Mouse (Mus musculus) cerebellum, adult 11 months (tissue): ENCODE data around the gene Rinl.

Source experiments
- DNase-seq: peaks from one replicate; pipeline ENCODE4 v3.0.0; 2022

The Rinl gene

DNA sequence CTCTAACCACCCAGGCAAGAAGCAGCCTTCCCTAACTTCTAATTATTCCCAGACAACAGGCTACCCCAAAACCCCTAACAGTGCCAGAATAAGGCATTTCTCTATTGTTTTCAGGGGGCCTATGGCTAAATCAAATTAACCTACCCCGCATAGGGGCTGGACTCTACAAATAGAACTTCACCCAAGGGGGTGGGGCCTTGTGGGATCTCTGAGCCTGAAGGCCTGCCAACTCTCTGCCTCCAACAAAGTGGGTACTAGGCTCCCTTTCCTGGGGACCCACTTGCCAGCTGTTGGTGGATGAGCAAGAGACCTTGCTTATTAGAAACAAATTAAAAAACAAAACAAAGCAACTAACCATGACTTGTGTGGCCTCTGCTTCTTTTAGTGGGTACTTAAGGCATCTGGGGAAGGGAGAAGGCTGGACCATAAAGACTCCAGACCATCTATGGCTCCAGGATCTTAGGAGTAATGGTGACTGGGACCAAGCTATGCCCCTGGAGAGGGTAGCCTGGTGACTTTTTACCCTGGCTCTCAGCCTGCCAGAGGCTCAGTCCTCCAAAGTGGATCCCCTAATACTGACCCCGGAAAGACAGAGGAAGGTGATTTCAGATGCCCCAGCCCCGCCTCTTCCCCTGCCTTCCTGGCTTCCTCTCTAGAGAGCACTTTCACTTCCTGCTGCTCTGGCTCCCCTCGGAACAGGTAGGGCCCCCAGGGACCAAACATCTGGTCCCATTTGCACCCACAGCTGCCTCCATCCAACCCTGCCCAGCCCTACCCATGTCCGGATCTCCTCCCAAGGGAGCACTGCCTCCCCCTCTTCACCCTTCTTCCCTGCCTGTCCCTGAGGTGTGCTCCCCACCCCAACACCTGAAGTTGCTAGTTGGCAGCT, at the start of gene Rinl:
Gene Rinl, plus strand, starts transcription at position 663 of the 889 bp plus-strand sequence.
- DNase-seq: no peak

DNA sequence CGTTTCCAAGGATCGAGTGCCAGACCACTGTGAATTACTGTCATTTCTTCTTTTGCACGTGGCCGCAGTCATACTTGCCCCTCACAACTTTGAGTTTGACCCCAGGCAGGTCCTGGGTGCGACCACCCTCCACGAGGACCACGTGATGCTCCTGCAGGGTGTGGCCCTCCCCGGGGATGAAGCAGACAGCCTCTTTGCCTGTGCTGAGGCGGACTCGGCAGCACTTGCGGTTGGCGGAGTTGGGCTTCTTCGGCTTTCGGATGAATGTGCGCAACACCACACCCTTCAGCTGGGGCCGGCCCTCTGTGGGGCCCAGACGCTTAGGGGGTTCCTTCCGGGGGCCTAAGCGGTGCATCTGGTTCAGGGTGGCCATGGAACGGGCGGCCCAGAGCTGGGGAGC, 48.9 kb upstream of the Rinl start:
- DNase-seq: no peak

DNA sequence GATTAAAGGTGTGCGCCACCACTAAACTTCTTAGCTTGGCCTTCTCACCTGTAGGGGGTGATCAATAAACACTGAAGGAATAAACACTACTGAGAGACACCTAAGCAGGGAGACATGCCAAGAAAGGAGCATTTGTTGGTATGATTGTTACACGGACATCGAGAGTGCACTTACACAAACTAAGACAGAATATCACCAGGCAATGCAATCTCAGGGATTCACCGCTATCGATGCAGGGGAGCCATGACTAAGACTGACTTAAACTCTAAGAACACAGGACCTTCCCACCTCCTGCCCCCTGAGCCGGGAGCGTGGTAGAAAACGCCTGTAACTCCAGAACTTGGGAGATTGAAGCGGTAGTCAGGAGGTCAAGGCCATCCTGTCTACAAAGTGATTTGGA, 47.8 kb upstream of the Rinl start:
- no peak for DNase-seq

DNA sequence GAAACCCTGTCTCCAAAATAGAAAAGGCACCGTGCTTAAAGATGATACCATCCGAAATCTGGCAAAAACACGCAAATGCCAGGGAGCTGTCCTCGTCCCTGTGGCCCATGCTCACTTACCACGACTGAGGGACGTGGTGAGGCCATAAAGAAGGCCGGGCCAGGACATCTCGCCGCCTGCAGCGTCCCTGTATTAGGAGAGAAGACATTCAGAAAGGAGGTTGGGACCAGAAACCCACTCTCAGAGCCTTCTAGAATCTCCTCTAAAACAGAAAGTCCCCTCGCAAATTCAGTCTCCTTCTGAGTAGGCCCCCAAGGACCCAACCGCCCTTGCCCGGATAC, 47.4 kb upstream of the Rinl start:
- DNase-seq: no peak

DNA sequence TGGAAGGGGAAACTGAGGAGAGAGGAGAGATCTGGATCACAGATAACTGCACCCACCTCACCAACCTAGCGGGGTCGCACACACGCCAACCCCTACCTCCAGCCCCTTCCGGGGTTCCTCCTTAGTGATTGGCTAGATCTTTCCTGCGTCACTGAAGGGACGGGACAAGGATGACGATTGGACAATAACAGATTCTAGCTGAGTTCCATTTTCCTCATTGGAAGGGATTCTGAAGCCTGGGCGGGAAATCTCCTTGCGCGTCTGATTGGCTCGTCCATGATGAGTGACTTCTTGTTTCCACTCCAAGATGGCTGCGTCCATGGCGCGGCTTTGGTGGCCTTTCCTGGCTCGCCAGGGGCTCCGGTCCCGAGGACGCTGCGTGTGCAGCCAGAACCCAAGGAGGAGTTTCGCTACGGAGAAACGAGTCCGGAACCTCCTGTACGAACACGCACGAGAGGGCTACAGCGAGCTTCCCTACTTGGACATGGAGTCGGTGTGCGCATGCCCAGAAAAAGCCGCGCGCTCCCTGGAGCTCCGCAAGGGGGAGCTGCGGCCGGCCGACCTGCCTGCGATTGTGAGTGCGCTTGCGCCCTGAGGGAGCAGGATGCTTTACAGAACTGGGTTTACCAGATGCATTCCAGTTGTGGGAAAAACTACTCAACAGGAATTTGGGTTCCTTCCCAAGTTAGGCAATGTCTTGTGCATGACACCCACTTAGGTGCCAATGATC, 46.9 kb upstream of the Rinl start, which contains the start of the genes Mrps12 and Sars2:
Gene Mrps12, minus strand, starts transcription at position 112 of the 730 bp plus-strand sequence.
Gene Sars2, plus strand, starts transcription at position 284 of the 730 bp plus-strand sequence.
- DNase-seq: peak; percentile 94

DNA sequence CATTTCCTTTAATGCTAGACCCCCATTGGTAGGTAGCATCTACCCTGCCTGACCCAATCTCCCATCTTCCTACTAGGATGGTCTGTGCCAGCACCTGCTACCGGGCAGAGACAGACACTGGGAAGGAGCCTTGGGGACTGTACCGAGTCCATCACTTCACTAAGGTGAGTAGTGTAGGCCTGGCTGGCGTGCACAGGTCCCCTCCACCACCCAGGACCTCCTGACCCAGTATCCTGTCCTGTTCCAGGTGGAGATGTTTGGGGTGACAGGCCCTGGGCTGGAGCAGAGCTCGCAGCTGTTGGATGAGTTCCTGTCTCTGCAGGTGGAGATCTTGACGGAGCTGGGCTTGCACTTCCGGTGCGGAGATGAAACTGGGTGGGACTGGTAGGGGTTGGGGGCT, 38.8 kb upstream of the Rinl start:
- no peak for DNase-seq

DNA sequence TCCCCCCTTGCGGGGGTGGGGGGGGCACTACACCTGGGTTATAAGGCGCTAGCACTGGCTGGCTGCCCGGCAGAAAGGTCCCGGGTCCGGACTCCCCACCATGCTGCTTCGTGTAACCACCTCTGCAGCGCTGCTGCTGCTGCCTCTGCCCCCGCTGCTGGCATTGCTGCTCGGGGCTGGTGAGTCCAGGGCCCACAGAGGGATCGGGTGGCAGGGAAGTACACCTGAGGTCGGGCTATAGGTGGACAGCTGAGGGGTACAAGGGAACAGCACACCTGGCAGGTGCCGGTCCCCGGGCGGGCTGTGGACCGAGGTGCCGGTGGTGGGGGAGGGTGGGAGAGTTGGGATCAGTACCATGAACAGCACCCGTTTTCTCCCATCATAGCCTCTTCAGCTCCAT, 32.7 kb upstream of the Rinl start, which contains the start of gene Ccer2:
Gene Ccer2, plus strand, starts transcription at position 96 of the 400 bp plus-strand sequence.
- no peak for DNase-seq

DNA sequence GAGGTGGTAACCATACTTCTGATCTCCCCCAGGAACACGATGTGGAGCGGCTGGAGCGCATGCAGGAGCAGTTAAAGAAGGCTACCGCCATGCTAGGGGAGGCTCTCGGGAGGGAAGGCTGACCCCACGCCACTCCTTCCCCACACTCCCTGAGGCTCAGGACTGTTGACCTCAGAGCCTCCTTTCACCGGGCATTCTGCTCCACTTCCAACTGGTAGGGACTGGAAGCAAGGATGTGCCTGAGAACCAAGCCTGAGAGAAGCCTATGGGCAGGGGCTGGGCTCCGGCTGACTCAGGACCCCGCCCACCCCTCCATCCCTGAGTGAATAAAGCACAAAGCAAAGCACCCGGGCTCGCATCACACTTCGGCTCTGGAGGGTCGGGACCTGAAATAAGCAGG, 30.1 kb upstream of the Rinl start:
- no peak for DNase-seq

DNA sequence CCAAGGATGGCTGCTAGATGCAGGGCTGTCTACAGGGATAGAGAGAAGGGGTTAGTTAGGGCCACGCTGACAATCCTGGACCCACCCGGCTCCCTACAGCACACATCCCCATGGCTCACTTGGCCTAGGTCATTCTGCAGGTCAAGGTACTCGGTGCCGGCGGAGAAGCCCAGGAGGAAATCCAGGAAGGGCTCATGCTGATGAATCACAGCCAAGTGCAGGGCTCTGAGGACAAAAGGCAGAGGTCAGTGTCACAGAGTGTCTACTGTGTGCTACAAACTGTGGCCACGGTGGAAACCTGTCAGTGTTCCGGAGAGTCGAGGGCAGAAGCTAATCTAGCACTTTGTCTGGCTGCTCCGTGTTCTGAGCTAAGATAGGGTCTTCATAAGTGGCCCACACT, 26.9 kb upstream of the Rinl start:
- no peak for DNase-seq

DNA sequence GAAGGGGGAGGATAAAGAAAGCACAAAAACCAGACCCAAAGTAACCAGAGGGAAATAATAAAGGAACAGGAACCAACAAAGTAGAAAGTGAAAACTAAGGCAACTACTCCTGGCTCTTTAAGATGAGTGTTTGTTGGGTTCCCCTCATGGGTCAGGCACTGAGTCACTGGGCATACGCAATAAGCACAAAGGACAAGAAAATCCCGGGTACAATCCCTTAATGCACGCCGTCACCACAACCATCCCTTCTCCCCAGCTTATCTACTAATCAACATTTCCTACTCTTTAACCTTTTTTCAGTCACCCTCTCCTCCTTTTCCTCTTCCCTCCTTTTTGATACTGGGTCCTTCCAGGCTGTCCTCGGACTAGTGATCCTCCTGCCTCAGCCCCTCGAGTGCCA, 23.6 kb upstream of the Rinl start:
- no peak for DNase-seq

DNA sequence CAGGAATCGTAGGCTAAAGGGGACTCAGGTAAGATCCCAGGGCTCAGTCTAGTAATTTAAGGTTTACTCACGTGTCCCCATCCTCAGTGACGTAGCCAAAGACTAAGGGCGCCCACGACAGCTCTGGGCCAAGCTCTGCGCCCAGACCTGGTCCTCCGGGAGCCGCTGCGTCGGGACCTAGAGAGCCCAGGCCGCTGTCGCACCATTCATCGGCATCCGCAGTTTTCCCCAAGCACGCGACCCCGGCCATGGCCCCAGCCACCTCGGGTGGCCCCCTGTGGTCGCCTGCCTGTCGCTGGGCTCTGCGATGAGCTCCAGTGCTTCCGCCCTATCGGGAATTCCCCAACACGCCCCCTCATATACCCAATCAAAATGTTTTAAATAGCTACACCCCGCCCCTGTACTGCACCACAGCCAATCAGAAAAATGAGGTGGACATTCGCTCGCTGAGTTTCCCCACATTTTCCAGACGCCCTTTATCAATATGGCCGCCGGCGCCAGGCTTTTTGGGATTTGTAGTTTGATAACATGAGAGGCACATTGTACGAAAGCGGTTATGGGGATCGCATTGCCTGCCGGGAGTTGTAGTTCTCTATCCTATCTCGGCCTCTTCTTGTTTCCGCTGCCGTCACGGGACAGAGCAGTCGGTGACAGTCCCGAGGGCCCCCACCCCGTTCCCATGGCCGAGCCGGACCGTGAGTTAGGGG, 22.4 kb upstream of the Rinl start, which contains the start of gene Sirt2:
Gene Sirt2, plus strand, starts transcription at position 563 of the 707 bp plus-strand sequence.
- peak; percentile 97 for DNase-seq

DNA sequence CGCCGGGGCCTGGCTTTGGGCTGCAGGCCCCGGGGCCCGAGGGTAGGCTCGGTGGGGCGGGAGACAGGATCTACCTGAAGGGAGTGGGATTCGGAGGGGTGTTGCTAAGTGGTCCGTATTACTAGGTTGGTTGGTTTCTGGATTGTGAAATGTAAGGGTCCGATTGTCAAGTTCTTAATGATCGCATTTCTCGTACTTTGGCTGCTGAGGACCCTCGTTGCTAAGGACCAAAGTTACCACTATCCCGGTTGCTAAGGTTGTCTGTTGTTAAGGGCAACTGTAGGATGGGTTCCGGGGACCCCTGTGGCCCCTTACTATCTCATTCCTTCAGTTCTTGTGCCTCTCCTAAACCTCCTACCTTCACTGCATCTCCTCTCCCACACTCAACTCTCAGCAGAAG, 21.9 kb upstream of the Rinl start:
- DNase-seq: no peak

DNA sequence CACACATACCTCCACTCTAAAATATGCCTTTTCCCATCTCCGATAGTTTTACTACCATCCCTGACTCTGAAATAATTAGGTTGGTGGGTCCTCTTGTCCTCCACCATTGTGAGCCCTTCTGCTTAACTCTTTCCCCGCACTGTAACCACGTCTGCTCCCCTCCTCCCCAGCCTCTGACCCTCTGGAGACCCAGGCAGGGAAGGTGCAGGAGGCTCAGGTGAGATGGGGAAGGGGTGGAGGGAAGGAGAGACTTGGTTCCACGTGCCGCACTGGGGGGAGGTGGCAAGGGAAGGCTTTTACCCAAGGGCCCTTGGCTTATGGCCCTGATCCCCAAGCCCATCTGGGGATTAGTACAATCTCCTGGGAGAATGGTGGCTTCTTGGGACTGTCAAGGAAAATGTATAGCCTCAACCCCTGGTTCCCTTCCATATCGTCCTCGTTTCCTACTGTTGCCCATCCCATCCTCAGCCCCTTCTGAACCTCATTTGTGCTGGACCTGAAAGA, 21.3 kb upstream of the Rinl start, which contains the start of gene Nfkbib:
Gene Nfkbib, minus strand, starts transcription at position 51 of the 504 bp plus-strand sequence.
- DNase-seq: no peak

DNA sequence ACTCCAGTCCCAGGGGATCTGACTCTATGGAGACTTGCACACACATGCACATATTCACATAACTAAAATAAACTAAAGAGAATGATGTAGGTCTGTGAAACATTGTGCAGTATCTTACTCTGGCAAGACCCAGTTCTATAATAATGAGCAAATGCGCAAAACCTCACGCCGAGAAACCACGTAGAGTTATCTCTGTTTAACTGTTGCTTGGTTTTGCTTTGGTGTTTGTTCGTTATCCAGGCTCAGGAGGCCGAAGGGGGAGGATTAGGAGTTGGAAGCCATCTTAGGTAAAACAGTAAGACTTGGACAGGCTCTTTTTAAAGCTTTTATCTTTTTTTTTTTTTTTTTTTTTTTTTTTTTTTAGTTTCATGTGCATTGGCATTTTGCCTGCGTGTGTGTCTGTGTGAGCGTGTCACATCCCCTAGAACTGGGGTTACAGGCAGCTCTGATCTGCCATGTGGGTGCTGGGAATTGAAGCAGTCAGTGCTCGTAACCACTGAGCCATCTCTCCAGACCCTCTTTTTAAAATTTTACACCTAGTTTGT, 19.3 kb upstream of the Rinl start:
- no peak for DNase-seq

DNA sequence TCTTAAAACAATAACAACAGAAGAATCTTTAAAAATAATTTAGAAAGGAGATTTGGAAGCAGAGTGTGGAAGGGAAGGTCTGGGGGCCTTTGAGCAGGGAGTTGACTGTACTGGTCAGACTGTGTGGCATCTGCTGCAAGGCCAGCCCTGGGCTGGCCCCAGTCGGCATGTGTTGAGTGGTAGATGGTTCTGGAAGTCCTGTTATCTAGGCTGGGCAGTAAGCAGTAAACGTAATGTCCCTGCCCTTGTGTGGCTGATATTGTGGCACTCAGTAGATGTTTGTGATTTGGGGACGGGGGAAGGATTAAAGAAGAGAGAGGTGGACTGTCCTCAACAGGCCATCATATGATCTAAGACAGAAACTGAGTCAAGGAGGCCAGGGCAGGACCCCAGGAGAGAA, 18.5 kb upstream of the Rinl start:
- no peak for DNase-seq

DNA sequence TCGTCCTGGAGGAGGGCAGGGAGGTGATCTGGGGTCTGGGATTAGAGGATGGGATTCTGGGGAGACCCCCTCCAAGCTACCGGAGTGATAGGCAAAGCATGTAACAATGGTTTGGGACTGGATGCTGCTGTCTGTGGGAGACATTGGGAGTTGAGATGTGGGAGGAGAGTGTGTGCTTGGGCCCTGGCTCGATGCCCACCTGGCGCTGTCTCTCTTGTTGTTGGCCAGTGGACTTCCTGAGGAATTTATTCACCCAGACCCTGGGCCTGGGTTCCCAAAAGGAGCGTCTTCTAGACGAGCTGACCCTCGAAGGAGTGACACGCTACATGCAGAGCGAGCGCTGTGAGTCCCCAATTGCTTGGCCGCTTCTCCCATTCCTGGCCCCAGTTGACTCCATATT, 16.9 kb upstream of the Rinl start:
- no peak for DNase-seq

DNA sequence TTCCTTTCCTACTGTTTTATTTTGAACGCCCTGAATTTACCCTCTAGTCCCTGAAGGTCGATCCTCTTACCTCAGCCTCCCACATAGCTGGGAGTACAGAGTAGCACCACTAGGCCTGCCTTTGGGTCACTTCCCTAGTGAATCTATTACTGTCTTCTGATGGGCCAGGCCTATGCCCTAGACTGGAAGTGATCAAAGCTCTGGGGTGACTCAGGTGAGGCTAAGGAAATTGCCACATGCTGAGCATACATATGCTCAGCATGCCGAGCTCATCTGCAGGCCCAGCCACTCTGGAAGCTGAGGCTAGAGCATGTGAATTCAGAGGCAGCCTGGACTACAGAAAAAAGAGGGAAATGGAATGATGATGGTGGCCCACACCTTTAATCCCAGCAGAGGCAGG, 15.6 kb upstream of the Rinl start:
- DNase-seq: no peak

DNA sequence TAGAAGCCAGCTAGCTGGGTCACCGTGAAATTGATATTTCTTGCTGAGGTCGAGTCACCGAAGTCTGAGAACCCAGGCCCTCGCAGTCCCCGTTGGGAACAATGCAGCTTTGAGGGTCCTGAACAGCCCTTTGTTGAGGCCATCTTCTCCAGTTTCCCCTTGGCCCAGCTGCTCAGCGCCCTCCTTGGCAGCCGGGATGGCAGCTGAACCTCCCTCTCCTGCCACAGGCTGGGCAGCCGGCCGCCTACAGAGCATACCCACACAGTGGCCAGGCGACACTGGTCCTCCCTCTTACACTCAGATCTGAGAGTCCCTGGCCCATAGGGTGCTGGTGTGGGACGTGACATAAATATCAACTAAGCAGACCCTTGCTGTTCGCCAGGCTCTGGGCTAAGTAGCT, 14.6 kb upstream of the Rinl start:
- DNase-seq: no peak

DNA sequence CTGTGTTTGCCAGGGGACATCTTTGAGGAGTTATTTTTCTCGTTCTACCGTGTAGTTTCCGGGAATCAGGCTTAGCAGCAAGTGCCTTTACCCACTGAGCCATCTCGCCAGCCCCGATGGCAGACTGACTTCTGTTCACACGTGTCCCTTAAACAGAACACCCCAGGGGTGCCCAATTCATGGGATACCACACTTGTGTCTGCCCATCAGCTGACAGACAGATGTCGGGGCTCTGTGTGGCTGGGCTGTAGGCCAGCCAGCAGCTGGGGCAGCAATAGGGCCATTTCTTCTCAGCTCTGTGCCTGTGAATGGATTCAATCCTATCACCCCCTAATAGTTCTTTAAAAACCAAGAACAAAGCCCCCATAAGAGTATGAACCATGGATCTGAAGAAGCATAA, 13.6 kb upstream of the Rinl start:
- no peak for DNase-seq

DNA sequence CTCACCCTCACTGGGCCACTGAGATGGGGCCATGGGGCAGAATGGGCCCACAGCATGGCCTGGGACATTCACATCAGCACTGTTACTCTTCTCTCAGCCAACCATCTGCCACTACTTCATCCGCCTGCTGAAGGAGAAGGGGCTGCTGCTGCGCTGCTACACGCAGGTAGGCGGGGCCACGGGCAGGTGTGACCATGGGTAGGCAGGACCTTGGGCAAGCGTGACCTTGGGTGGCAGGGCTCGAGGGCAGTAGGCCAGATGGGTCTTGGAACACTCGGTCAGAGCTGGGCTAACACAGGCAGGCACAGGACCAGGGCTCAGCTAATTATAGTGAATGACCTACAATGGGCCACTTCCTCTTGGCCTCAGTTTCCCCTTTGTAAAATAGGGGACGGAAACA, 9.9 kb upstream of the Rinl start:
- DNase-seq: no peak

DNA sequence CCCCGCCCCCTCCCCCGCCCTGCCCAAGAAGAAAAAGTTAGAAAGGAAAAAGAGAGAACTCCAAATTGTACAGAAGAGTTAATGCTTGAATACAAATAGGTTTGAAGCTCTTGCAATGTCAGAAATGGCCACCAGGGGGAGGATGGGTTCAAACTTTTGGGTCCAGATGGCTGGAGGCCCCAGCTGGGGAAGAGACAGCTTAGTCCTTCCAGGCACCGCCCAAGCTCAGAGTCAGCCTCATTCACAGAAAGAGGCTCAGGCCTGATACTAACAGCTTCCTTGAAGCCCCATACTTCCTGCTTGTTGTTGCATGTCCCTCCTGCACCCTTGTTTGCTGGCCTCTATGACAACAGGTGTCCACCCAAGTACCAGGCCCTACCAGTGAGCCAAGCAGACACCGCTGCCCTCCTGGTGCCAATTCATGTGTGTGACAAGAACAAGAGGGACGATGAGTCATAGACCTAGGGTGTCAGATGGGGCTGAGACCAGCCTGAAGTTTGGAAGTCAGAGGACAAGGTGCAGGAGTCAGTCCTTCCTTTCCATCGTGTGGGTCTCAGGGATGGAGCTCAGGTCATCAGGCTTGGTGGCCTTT, 8.6 kb upstream of the Rinl start:
- DNase-seq: peak; percentile 86

DNA sequence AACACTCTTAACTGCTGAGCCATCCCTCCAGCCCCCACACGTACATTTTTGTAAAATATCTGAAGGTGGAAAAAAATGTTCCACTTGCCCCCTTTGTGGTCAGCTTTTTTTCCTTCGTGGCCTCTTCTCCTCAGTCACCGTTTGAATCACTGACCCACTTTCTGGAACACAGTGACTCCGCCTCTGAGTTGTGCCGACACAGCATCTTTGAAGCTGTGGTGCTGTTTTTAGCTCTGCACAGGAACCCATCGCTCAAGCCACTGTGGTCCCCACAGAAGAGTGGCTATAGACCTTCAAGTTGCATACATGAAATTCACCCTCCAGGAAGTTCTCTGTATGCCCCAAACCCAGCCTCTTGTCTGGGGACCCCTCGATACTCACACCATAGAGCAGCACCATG, 7.9 kb upstream of the Rinl start:
- no peak for DNase-seq
